Mouse (Mus musculus): ENCODE results near the gene 1110002E22Rik. TPM values are rescaled to one million over a fixed set of nuclear protein-coding genes. Genes with fewer than 3 reads are reported as not detected.

The 1110002E22Rik gene
- total RNA-seq (2017): not detected in 3 replicates

DNA sequence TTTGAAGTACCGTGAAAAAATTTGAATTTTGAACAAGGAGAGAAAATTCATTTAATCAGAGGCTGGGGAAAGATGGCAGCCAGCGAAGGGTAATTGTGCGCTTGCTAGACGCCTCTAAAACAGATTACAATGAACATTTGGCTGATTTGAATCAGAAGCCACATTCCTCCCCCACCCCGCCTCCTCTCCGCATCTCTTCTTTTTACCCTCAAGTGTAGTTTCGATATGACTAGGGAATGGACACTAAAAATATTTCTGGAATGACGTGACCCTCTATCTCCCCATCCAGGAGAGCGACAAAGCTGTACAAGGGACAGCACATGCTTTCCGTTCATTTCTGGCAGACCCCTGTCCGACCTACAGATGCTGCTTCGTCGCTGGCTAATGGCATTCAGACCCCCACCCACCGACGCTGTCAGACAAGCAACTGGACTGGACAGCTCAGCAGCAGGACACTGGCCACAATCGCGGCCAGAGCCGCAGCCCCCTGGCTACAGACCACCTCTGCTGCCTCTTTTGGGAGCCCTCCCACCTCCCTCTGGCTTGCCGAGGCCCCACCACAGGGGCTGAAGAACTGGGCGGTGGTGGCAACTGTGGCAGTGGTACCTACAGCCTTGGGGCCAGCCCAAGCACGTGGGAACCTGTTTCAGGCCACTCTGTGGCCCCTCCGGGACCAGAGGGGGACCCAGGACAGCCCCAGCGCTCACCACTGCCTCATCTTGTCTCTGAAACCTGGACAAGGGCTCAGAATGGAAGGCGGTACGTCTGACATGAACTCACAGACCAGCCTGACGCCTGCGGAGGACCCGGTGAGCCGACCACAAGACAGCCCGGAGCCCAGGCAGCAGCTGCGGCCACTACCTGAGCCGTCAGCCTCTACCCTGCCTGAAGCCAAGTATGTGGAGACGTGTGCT lies at the start of gene 1110002E22Rik:
Gene 1110002E22Rik (plus strand): TSS at position 321 of the 914 bp plus-strand sequence.
- no peak for ATAC-seq (replicated peaks; ENCODE audit: insufficient number of reproducible peaks, low FRiP score, low TSS enrichment, poor library complexity, severe bottlenecking)

DNA sequence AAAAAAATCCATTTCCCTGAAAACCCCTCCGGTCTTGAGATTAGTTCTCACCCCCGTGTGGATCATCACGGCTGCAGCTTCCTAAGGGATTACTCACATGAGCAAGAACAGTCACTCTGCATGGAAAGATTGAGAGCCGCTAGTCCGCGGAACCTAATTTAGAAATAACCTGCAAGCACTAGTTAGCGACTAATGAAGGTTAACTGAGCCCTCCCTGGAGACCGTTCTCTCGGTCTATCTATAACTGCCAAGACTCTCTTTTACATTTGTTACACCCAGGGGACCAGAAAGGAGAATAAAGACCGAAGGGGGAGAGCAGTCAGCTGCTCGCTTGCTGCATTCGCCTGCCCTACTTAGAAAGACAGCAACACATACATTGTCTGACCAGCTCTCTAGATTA lies 48.0 kb upstream of the 1110002E22Rik start:
- ATAC-seq (replicated peaks; ENCODE audit: insufficient number of reproducible peaks, low FRiP score, low TSS enrichment, poor library complexity, severe bottlenecking): no peak

DNA sequence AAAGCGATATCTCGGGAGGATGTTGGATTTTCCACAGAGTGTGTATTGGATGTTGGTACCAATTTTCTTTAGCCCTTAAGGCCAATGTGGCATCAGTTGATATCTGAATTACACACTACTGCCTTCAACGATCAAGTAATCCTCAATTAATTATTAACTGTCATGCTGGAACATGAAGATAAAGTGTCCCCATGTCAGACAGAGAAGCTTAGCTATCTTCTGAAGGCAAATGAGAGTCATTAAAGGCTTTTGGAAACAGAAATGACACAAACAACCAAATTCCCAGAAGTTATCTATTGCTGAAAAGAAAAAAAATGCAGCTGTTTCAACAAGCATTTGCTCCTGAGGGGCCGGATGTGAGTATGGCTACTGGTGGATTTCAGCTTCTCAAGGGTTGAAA lies 42.8 kb upstream of the 1110002E22Rik start:
- no peak for ATAC-seq (replicated peaks; ENCODE audit: insufficient number of reproducible peaks, low FRiP score, low TSS enrichment, poor library complexity, severe bottlenecking)

DNA sequence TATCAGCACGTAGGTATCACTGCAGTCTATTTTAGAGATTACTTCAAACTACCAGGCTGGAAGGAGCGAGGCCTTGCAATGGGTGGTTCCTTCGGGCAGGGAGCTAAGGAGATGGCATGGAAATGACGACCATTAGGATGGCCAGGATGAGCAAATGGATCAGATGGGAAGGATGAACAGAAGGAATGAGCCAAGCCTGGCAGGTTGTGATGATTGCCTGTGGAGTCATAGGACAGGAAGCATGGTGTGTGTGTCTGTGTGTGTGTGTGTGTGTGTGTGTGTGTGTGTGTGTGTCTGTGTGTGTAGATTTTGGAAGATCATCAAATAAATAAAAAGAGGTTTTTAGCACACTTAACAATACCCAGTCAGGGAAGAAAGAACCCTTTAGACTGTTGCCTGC lies 42.2 kb upstream of the 1110002E22Rik start:
- ATAC-seq (replicated peaks; ENCODE audit: insufficient number of reproducible peaks, low FRiP score, low TSS enrichment, poor library complexity, severe bottlenecking): no peak

DNA sequence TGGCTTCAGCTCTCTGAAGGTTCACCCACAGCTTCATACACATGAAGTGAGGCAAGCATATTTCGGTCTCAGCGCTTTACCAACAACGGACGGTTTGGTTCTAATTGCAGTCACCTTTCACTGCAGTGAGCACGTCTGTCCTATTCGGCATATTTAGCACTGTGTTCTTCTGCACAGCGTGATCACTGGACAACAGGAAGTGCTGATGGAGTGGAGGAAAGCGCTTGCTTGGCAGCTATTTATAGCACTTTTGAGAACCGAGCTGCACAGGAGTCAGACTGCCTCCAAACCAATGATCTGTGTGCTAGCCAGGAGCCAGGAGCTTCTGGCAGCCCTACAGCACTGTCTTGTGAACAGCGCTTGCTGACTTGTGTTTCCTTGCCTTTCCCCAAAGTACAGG lies 38.6 kb upstream of the 1110002E22Rik start:
- ATAC-seq (replicated peaks; ENCODE audit: insufficient number of reproducible peaks, low FRiP score, low TSS enrichment, poor library complexity, severe bottlenecking): no peak

DNA sequence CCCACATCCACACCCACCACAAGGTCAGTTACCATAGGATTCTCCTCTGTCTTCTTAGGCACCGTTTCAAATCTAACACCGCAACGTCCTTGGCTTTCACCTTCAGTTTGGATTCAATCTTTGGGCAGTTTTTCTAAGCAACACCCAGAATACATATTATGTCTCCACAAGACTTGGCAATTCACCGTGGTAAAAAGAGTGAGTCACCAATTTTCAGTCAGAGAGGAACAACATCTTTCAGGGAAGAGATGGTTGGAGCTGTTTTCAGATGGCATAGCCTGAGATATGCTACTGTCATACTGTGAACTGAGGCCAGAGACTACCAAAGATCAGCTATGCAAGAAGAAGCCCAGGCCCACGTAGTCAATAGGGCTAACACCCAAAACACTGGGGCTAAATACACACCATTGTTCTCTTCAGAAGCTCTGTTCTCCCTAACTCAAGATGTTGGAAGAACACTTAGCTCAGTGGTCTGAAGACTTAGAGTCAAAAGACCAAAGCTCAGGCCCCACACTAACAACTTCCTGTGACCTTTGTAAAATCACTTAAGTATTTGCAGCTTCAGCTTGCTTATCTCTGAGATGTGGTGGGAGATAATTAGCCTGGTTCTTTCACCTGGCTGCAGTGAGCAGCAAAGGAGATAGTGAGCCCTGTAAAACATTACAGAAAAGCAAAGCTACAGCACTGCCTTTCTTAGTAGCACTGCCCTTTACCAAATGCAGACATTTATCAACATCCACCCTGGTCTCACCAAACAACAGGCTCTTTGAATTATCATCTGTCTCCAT lies 37.1 kb upstream of the 1110002E22Rik start:
- no peak for ATAC-seq (replicated peaks; ENCODE audit: insufficient number of reproducible peaks, low FRiP score, low TSS enrichment, poor library complexity, severe bottlenecking)

DNA sequence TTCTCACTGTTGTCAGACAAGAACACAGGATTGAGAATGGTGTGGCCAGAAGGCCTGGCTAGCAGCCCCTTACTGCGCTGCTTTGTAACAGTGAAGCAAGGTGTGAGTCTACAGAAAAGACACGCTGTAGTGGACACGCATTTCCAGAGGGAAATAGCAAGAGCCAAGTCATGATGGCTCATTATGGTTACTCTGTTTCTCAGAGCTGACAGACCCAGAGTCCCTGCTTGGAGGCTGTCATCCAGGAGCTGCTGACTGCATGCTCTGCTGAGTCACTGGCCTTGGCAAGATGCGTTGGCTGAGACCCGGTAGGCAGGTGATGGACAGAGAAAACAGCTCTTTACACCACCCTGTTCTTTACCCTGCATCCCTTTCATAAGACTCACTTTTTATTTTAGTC lies 35.5 kb upstream of the 1110002E22Rik start:
- ATAC-seq (replicated peaks; ENCODE audit: insufficient number of reproducible peaks, low FRiP score, low TSS enrichment, poor library complexity, severe bottlenecking): no peak

DNA sequence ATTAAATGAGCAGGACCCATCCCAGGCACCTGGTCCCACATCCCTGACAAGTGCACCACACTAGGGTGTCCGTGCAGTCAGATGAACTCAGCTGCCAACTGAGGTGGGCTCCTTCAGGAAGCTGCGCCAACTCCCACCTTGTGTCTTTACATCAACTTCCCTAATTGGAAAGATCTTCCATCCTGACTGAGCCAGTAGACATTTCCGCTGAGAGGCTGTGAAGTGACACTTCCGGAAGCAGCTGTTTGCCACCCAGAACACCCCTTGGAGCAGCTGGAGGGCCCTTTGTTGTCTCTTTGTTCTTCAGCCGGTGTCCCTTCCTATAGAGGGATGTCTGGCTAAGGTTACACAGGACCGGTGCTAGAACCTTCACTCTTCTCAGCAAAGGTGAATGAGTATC lies 34.3 kb upstream of the 1110002E22Rik start:
- no peak for ATAC-seq (replicated peaks; ENCODE audit: insufficient number of reproducible peaks, low FRiP score, low TSS enrichment, poor library complexity, severe bottlenecking)

DNA sequence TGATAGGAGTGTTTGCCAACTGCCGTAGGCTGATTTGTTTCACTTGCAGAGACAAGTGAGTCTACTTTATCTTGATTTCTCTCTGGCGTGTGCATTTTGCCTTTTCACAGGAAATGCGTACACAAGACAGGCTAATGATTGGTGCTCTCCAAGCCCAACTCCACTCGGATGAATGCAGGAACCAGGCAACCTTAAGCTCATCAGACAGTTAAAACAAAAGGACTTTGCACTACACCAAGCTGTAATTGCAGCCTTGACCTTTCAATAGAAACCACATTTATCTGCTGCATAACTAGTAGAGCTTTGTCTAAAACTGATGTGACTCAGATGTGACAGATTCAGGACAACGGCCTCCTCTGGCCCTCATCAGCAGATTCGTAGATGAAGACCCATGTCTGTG lies 30.9 kb upstream of the 1110002E22Rik start:
- no peak for ATAC-seq (replicated peaks; ENCODE audit: insufficient number of reproducible peaks, low FRiP score, low TSS enrichment, poor library complexity, severe bottlenecking)

DNA sequence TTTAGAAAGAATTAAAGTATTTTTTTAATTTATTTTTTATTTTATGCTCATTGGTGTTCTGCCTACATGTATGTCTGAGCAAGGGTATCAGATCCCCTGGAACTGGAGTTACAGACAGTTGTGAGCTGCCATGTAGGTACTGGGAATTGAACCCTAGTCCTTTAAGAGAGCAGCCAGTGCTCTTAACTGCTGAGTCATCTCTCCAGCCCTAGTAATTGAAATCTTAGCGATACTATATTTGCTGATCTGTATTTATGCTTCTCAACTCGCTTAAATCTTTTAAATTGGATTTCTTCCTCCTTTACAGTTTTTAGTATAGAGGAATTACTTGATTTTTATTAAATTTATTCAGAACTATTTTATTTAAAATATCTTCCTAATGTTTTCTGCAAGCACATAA lies 23.9 kb upstream of the 1110002E22Rik start:
- no peak for ATAC-seq (replicated peaks; ENCODE audit: insufficient number of reproducible peaks, low FRiP score, low TSS enrichment, poor library complexity, severe bottlenecking)

DNA sequence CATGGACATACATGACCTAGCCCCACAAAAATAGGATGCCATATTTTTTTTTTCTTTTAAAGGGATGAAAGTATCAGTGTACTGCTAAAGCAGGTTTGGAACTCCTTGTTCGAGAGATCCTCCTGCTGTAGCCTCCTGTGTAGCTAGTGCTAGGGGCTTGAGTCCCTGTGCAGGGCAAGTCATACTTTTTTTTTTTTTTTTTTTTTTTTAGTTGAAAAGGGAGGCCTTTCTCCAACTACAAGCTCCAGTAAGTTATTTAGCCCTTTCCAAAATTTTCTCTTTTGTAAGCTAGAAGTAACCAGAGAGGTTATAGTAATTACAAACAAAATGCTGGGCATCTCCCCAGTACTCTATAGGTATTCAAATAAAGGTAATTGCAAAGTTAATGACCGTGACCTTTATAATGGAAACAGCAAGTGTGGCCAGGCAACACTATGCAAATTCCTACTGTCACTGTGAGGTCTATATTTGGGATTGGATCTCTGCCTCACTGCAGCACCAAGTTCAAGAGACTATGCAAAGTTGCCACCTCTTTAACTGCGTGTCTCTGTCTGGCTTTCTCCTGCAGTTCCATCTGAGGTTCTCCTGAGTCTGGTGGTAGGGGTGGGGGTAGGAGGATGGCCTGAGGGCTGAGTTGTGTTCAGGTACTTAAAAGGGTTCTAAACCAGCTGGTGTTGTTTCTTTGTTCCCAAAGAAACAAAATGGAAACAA lies 23.1 kb upstream of the 1110002E22Rik start:
- ATAC-seq (replicated peaks; ENCODE audit: insufficient number of reproducible peaks, low FRiP score, low TSS enrichment, poor library complexity, severe bottlenecking): no peak

DNA sequence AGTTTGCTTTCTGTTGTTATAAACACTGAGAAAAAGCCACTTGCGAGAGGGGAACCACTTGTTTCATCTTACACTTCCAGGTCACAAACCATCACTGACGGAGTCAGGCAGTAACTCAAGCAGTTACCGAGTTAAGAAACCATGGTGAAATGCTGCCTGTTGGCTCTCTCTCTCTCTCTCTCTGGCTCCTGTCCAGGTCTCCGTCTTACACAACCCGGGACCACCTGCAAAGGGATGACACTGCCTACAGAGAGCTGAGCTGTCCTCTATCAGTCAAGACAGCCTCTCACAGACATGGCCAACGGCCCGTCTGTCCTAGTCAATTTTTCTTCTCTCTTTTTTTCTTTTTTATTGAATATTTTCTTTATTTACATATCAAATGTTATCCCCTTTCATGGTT lies 21.5 kb upstream of the 1110002E22Rik start:
- no peak for ATAC-seq (replicated peaks; ENCODE audit: insufficient number of reproducible peaks, low FRiP score, low TSS enrichment, poor library complexity, severe bottlenecking)

DNA sequence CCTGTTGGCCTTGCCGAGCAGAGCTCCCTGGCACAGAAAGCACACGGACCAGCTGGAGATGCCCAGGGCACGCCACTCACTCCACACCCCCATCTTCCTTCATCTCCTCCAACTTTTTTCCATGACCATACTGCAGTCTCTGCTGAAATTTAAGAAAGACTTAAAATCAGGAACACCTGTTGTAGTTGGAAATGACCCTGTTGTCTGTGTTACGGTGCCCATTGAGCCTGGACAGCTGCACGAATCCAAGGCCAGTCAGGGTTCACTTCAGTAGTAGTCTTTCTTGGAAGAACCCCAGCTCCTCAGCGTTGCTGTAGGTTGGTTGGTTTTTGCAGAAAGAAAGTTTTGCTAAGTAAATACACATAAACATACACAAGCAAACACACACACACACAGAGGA lies 15.3 kb upstream of the 1110002E22Rik start:
- no peak for ATAC-seq (replicated peaks; ENCODE audit: insufficient number of reproducible peaks, low FRiP score, low TSS enrichment, poor library complexity, severe bottlenecking)

DNA sequence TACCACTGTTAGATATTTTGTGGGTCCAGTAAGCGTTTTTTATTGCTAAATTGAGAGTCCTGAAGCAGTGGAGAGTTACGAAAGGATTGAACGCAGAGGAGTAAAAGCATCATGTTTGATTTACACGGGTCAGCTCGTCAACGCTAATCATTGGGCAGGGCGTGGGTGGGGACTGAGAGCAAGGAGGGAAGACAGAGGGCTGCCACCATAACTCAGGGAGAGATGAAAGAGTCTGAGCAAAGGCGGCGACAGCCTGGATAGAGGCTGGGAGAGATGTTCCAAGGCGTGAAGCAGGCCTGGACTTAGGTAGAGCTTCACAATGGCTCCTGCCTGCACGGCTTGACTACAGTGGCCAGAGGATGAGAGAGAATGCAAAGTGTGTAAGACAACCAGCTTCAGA lies 14.1 kb upstream of the 1110002E22Rik start:
- no peak for ATAC-seq (replicated peaks; ENCODE audit: insufficient number of reproducible peaks, low FRiP score, low TSS enrichment, poor library complexity, severe bottlenecking)

DNA sequence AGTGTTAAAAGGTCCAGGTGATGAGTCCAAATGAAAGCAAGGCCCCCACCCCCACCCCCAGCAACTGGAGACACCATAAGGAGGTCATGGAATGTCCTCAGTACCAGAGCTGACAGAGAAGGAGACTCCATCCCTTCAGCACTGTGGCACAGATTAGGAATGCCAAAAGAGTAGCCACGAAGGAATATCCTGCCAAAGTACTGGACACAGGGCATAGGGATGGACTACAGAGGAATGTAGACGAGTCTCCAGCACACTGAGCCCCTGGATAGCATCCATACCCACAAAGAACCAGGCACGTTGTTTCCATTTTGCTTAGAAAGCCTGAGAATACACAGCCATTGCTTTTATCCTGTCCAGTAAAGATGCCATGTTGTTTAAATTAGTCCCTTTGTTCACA lies 13.4 kb upstream of the 1110002E22Rik start:
- no peak for ATAC-seq (replicated peaks; ENCODE audit: insufficient number of reproducible peaks, low FRiP score, low TSS enrichment, poor library complexity, severe bottlenecking)

DNA sequence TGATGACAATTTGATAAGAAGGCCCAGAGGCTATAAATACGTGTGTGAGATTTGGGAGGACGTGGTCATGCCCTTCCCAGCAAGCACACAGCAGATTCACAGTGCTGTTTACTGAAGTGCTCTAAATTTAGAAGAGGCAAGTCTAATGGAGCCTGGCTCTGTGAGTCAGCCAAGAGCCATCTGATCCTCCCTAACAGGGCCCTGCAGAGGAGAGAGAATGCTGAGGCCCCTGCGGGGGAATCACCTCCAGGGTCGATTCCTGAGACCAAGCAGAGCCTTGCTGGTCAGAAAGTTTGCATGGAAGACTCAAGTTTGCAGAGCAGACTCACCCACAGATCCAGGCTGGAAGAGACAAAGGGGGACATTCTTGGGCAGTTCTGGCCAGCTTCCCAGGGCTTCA lies 10.9 kb upstream of the 1110002E22Rik start:
- ATAC-seq (replicated peaks; ENCODE audit: insufficient number of reproducible peaks, low FRiP score, low TSS enrichment, poor library complexity, severe bottlenecking): no peak

DNA sequence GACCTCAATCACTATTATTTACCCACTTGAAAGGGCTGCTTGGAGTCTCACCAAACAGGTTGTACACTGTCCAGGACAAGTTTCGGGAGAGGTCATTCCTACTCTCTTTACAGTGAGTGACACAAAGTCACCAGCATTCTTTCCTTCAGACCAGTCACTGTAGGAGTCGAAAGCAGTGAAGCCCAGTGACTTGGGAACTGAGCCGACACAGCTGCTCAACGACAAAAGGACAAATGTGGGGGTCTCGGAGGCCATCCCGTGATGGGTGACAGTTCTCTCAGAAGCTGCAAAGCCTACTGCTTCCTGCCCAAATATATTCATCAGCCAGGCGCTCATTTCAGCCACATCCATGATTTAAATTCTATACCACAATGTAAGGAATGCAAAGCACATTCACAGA lies 7.9 kb upstream of the 1110002E22Rik start:
- no peak for ATAC-seq (replicated peaks; ENCODE audit: insufficient number of reproducible peaks, low FRiP score, low TSS enrichment, poor library complexity, severe bottlenecking)

DNA sequence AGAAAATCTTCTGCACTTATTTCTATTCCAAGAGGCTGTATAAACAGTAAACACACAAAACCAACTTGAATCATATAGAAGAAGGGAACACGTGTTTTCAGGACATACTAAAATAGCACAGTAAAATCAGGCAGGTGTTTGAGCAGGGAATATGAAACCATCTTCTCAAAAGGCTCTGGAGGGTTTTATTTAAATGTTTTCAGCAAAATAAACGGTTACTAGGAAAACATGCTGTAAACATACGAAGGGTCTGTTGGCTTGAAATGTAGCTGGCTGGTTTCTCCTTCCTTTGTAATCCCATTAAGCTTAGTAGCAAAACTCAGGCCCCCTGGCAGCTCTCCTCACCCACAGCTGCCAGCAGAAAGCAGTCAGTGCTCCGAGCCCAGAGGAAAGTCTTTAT lies 6.6 kb upstream of the 1110002E22Rik start:
- ATAC-seq (replicated peaks; ENCODE audit: insufficient number of reproducible peaks, low FRiP score, low TSS enrichment, poor library complexity, severe bottlenecking): no peak

DNA sequence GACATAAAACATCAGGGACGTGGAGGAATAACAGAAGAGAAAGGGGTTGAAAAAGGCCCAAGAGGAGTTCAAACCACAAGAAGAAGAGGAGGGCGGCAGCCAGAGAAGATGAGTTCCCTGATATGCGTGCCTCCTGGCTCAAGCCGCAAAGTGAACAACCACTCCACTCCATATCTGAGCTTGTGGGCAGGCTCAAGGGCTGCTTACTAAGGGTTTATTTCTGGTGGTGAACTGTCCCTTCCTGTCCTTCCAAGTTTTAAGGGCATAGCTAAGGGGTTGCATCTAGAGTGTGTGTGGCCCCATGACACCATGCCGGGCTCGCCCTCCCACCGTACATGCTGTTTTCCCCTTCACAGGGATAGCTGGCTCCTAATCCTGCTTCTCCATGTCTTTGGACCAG lies 4.4 kb upstream of the 1110002E22Rik start:
- no peak for ATAC-seq (replicated peaks; ENCODE audit: insufficient number of reproducible peaks, low FRiP score, low TSS enrichment, poor library complexity, severe bottlenecking)
